Mouse (Mus musculus) common myeloid progenitor, adult 5-6 weeks (primary cell): ENCODE results near the gene Ppp2r5a. TPM values are rescaled to one million over a fixed set of nuclear protein-coding genes. Genes with fewer than 3 reads are reported as not detected.

ENCODE experiments used
- ATAC-seq: replicated peaks from 2 replicates; pipeline ENCODE4 v1.8.0; 2016; ENCODE audit warnings: low read depth, mild to moderate bottlenecking, moderate TSS enrichment, inconsistent platforms; ENCODE audit not compliant: poor library complexity, severe bottlenecking
- total RNA-seq: library from RNA; stranded (forward); fragments of 200-1000, 187-1606 nt; gene quantifications from 2 replicates; pipeline ENCODE4 v1.2.3, GENCODE M21; 2017

Ppp2r5a gene
- total RNA-seq, 1 experiment from 2014 or later: 115 TPM

- ATAC-seq: no peak
Measured at GRCm38 (mm10) chr1:191304216-191304615, 98.9 kb downstream of the Ppp2r5a start.

GRCm38 (mm10) chr1:191303736-191304135 is 99.3 kb downstream of the Ppp2r5a start:
- no peak for ATAC-seq

Other genes starting within 250 kb of the Ppp2r5a start
- 0.10 and 0.91 TPM in 2 replicates for gene Fam71a, start 238.5 kb downstream of the Ppp2r5a start, total RNA-seq
- 17.2 and 39.8 TPM in 2 replicates for gene Atf3, start 185.2 kb downstream of the Ppp2r5a start, total RNA-seq
- 15.9 and 19.2 TPM in 2 replicates for gene Nenf, start 85.1 kb downstream of the Ppp2r5a start, total RNA-seq
- 28.1 and 32.6 TPM in 2 replicates for gene Tmem206, start 77.4 kb downstream of the Ppp2r5a start, total RNA-seq
- 95.8 and 105 TPM in 2 replicates for gene Dtl, start 172.3 kb upstream of the Ppp2r5a start, total RNA-seq
- gene Ints7, start 172.4 kb upstream of the Ppp2r5a start, total RNA-seq: 84.8 and 86.4 TPM in 2 replicates